Mouse (Mus musculus) liver, postnatal 0 days (tissue): Measurements from ENCODE around the gene Chmp6.

Experiments used
- CTCF ChIP-seq: sonication (generic); IDR thresholded peaks from 2 replicates; pipeline ENCODE4 v1.5.1; 2016; ENCODE audit warnings: antibody characterized with exemption, low read depth
- EP300 ChIP-seq: IDR thresholded peaks from 2 replicates; pipeline ENCODE4 v1.6.1; 2016; ENCODE audit warnings: antibody characterized with exemption, low read depth, mild to moderate bottlenecking

DNA sequence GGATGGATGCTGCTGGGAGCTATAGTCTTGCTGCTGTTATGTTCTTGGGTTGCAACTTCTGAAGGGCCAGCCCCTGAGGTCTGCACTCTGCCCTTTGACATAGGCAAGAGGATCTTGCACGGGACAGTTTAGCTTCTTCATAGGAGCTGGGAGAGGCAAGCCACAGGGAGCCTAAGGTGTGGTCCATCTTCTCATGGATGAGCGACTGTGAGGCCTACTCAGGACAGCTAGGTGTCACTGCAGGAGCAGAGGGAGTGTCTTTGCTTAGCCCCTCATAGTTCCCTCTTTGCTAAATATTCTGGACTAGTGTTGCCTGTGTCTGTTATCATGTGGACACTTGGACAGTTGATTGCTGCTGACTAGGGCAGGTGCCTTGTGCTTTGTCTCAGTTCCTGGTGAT, 34.7 kb downstream of the Chmp6 start:
- TF ChIP-seq CTCF (peak; percentile 47), EP300 (no peak)
